Mouse (Mus musculus) hindbrain, embryonic 12.5 days (tissue): ENCODE data around the gene Myrfl. TPM values are rescaled to one million over a fixed set of nuclear protein-coding genes. Genes with fewer than 3 reads are reported as not detected.

Experiments
- ATAC-seq: fragments of 200-750 bp; cut with Nextera tagmentation; 2 replicates; pipeline ENCODE4 v1.8.0; 2017; ENCODE audit warnings: moderate TSS enrichment; ENCODE audit not compliant: low FRiP score
- H3K27ac ChIP-seq: fragments of 300-500 bp; sonication (generic); 2 replicates; pipeline ENCODE4 v1.5.1; 2016; ENCODE audit warnings: mild to moderate bottlenecking
- H3K27me3 ChIP-seq: fragments of 300-500 bp; sonication (generic); 2 replicates; pipeline ENCODE4 v1.6.1; 2016; ENCODE audit warnings: mild to moderate bottlenecking
- H3K36me3 ChIP-seq: fragments of 300-500 bp; sonication (generic); 2 replicates; pipeline ENCODE4 v1.6.1; 2016; ENCODE audit warnings: mild to moderate bottlenecking
- H3K4me1 ChIP-seq: fragments of 300-500 bp; sonication (generic); 2 replicates; pipeline ENCODE4 v1.6.1; 2016
- H3K4me2 ChIP-seq: fragments of 300-500 bp; sonication (generic); replicated peaks from 2 replicates; pipeline ENCODE4 v1.6.1; 2016; ENCODE audit warnings: mild to moderate bottlenecking
- H3K4me3 ChIP-seq: fragments of 300-500 bp; sonication (generic); 2 replicates; pipeline ENCODE4 v1.5.1; 2016; ENCODE audit warnings: mild to moderate bottlenecking
- H3K9ac ChIP-seq: fragments of 300-500 bp; sonication (generic); 2 replicates; pipeline ENCODE4 v1.6.1; 2016; ENCODE audit warnings: mild to moderate bottlenecking, moderate library complexity
- H3K9me3 ChIP-seq: fragments of 300-500 bp; sonication (generic); replicated peaks from 2 replicates; pipeline ENCODE4 v1.6.1; 2016; ENCODE audit warnings: mild to moderate bottlenecking
- WGBS: fragments of 180-500 bp; shearing (Covaris S2); methylation state at CpG from one replicate; pipeline ENCODE4 v1.1.7; 2016; 5-methylcytosine and 5-hydroxymethylcytosine counted together
- polyA plus RNA-seq: library from polyadenylated mRNA; unstranded; fragments of >200 nt; fragmentation: Nextera tagmentation; extraction: Ambion mirVana; gene quantifications from 2 replicates; pipeline ENCODE4 v1.2.1, GENCODE M21; 2016

Myrfl gene
- 0.17 TPM in 1 of 2 replicates, not detected in the other for polyA plus RNA-seq

- WGBS, result 82% methylated on average over 17 of the region's 17 CpGs
- Histone ChIP-seq H3K4me2 (no peak within 1 kb of the TSS), H3K4me3 (no peak within 1 kb of the TSS), H3K36me3 (no peaks in the 10 kb centered on the region), H3K4me1 (no peaks in the 10 kb centered on the region), H3K27me3 (no peaks in the 10 kb centered on the region), H3K27ac (no peak within 1 kb of the TSS), H3K9ac (no peak within 1 kb of the TSS), H3K9me3 (no peaks in the 10 kb centered on the region)
- no peak for ATAC-seq
Measured at GRCm38 (mm10) chr10:116896336-116897177, at the start of gene Myrfl. TSS of gene Myrfl (minus strand) at chr10:116896919.

GRCm38 (mm10) chr10:116944940-116945339, 48.2 kb upstream of the Myrfl start:
- H3K36me3 ChIP-seq, result peaks cover 9% of the 10 kb centered on the region
- H3K9ac ChIP-seq, result no peak overlapping the region
- no peaks in the 10 kb centered on the region for H3K27me3 ChIP-seq
- H3K4me1 ChIP-seq, result peaks cover 21% of the 10 kb centered on the region
- H3K4me2 ChIP-seq, result no peak overlapping the region
- no peak for ATAC-seq
- H3K9me3 ChIP-seq, result peaks cover 8% of the 10 kb centered on the region; the same call in 1 of the 2 replicates
- H3K4me3 ChIP-seq, result no peak overlapping the region
- WGBS, result 64% methylated on average over 10 of the region's 10 CpGs
- no peak overlapping the region for H3K27ac ChIP-seq

GRCm38 (mm10) chr10:116944144-116944543, 47.4 kb upstream of the Myrfl start:
- 87% methylated on average over 3 of the region's 3 CpGs for WGBS

GRCm38 (mm10) chr10:116943025-116943424, 46.3 kb upstream of the Myrfl start:
- 94% methylated on average over 6 of the region's 6 CpGs for WGBS

More at GRCm38 (mm10) chr10:116944144-116944543, 47.4 kb upstream of the Myrfl start:
- Histone ChIP-seq H3K4me2 (no peak overlapping the region), H3K27me3 (no peaks in the 10 kb centered on the region), H3K36me3 (peaks cover 9% of the 10 kb centered on the region), H3K4me3 (no peak overlapping the region), H3K9ac (no peak overlapping the region), H3K4me1 (peaks cover 17% of the 10 kb centered on the region), H3K9me3 (peaks cover 8% of the 10 kb centered on the region; the same call in 1 of the 2 replicates), H3K27ac (no peak overlapping the region)
- no peak for ATAC-seq

GRCm38 (mm10) chr10:116935028-116935427, 38.3 kb upstream of the Myrfl start:
- Histone ChIP-seq H3K4me2 (no peak overlapping the region), H3K4me3 (no peak overlapping the region)

More at GRCm38 (mm10) chr10:116943025-116943424, 46.3 kb upstream of the Myrfl start:
- H3K27me3 ChIP-seq, result no peaks in the 10 kb centered on the region
- H3K36me3 ChIP-seq, result peaks cover 18% of the 10 kb centered on the region
- H3K9me3 ChIP-seq, result peaks cover 8% of the 10 kb centered on the region; the same call in 1 of the 2 replicates
- H3K4me1 ChIP-seq, result peaks cover 7% of the 10 kb centered on the region; the same call in 1 of the 2 replicates
- H3K9ac ChIP-seq, result no peak overlapping the region
- H3K27ac ChIP-seq, result no peak overlapping the region
- H3K4me3 ChIP-seq, result no peak overlapping the region
- no peak overlapping the region for H3K4me2 ChIP-seq
- ATAC-seq, result no peak

GRCm38 (mm10) chr10:116933794-116934193, 37.1 kb upstream of the Myrfl start:
- ATAC-seq, result no peak
- Histone ChIP-seq H3K9me3 (no peaks in the 10 kb centered on the region), H3K36me3 (peaks cover 37% of the 10 kb centered on the region), H3K27ac (no peak overlapping the region), H3K27me3 (no peaks in the 10 kb centered on the region), H3K4me3 (no peak overlapping the region), H3K4me1 (no peaks in the 10 kb centered on the region), H3K4me2 (no peak overlapping the region), H3K9ac (no peak overlapping the region)
- WGBS, result 94% methylated on average over 7 of the region's 7 CpGs

More at GRCm38 (mm10) chr10:116935028-116935427, 38.3 kb upstream of the Myrfl start:
- WGBS, result 70% methylated on average over 12 of the region's 12 CpGs
- H3K36me3 ChIP-seq, result peaks cover 33% of the 10 kb centered on the region
- H3K4me1 ChIP-seq, result no peaks in the 10 kb centered on the region
- H3K9ac ChIP-seq, result no peak overlapping the region
- no peaks in the 10 kb centered on the region for H3K27me3 ChIP-seq
- H3K9me3 ChIP-seq, result no peaks in the 10 kb centered on the region
- no peak for ATAC-seq
- H3K27ac ChIP-seq, result no peak overlapping the region

GRCm38 (mm10) chr10:116932418-116932817, 35.7 kb upstream of the Myrfl start:
- Histone ChIP-seq H3K36me3 (peaks cover 29% of the 10 kb centered on the region), H3K4me1 (no peaks in the 10 kb centered on the region), H3K4me3 (no peak overlapping the region), H3K9ac (no peak overlapping the region), H3K9me3 (no peaks in the 10 kb centered on the region), H3K27ac (no peak overlapping the region), H3K27me3 (no peaks in the 10 kb centered on the region), H3K4me2 (no peak overlapping the region)
- 83% methylated on average over 13 of the region's 13 CpGs for WGBS
- ATAC-seq, result no peak

GRCm38 (mm10) chr10:116931497-116932179, 34.9 kb upstream of the Myrfl start:
- Histone ChIP-seq H3K9ac (no peak overlapping the region), H3K36me3 (peaks cover 29% of the 10 kb centered on the region), H3K4me3 (no peak overlapping the region), H3K27me3 (no peaks in the 10 kb centered on the region), H3K4me2 (no peak overlapping the region), H3K9me3 (no peaks in the 10 kb centered on the region), H3K27ac (no peak overlapping the region), H3K4me1 (no peaks in the 10 kb centered on the region)
- ATAC-seq, result no peak
- 89% methylated on average over 15 of the region's 15 CpGs for WGBS

- no peaks in the 10 kb centered on the region for H3K4me1 ChIP-seq
- H3K4me3 ChIP-seq, result no peak overlapping the region
- H3K36me3 ChIP-seq, result peaks cover 26% of the 10 kb centered on the region
- no peaks in the 10 kb centered on the region for H3K27me3 ChIP-seq
- H3K4me2 ChIP-seq, result no peak overlapping the region
- H3K27ac ChIP-seq, result no peak overlapping the region
- 71% methylated on average over 6 of the region's 7 CpGs for WGBS
- ATAC-seq, result no peak
- H3K9me3 ChIP-seq, result no peaks in the 10 kb centered on the region
- no peak overlapping the region for H3K9ac ChIP-seq
Measured at GRCm38 (mm10) chr10:116930936-116931335, 34.2 kb upstream of the Myrfl start.

GRCm38 (mm10) chr10:116930506-116930905, 33.8 kb upstream of the Myrfl start:
- no peaks in the 10 kb centered on the region for H3K4me1 ChIP-seq
- H3K36me3 ChIP-seq, result peaks cover 28% of the 10 kb centered on the region
- no peak overlapping the region for H3K9ac ChIP-seq
- no peak for ATAC-seq
- H3K4me3 ChIP-seq, result no peak overlapping the region
- H3K27me3 ChIP-seq, result no peaks in the 10 kb centered on the region
- no peak overlapping the region for H3K27ac ChIP-seq
- 85% methylated on average over 7 of the region's 7 CpGs for WGBS
- H3K4me2 ChIP-seq, result no peak overlapping the region
- no peaks in the 10 kb centered on the region for H3K9me3 ChIP-seq

- H3K27ac ChIP-seq, result no peak overlapping the region
- WGBS, result 91% methylated on average over 3 of the region's 3 CpGs
- no peak overlapping the region for H3K4me3 ChIP-seq
- H3K9ac ChIP-seq, result no peak overlapping the region
- no peaks in the 10 kb centered on the region for H3K27me3 ChIP-seq
- no peaks in the 10 kb centered on the region for H3K4me1 ChIP-seq
- no peak overlapping the region for H3K4me2 ChIP-seq
- no peak for ATAC-seq
- peaks cover 41% of the 10 kb centered on the region for H3K36me3 ChIP-seq
- H3K9me3 ChIP-seq, result no peaks in the 10 kb centered on the region
Measured at GRCm38 (mm10) chr10:116928826-116929225, 32.1 kb upstream of the Myrfl start.

- no peak overlapping the region for H3K9ac ChIP-seq
- ATAC-seq, result no peak
- H3K4me3 ChIP-seq, result no peak overlapping the region
- peaks cover 51% of the 10 kb centered on the region for H3K36me3 ChIP-seq
- H3K4me2 ChIP-seq, result no peak overlapping the region
- 92% methylated on average over 11 of the region's 11 CpGs for WGBS
- H3K9me3 ChIP-seq, result no peaks in the 10 kb centered on the region
- H3K27me3 ChIP-seq, result no peaks in the 10 kb centered on the region
- H3K4me1 ChIP-seq, result no peaks in the 10 kb centered on the region
- no peak overlapping the region for H3K27ac ChIP-seq
Measured at GRCm38 (mm10) chr10:116926428-116927113, 29.9 kb upstream of the Myrfl start.
